Mouse (Mus musculus) cerebellum, adult 8-10 months (tissue): Measurements from ENCODE around the gene Lmcd1.
A peak's percentile ranks its signal among the peaks of the same experiment; 100 is the strongest.

Experiments used
- DNase-seq: peaks from one replicate; pipeline ENCODE4 v3.0.0; 2022

Gene Lmcd1

DNA sequence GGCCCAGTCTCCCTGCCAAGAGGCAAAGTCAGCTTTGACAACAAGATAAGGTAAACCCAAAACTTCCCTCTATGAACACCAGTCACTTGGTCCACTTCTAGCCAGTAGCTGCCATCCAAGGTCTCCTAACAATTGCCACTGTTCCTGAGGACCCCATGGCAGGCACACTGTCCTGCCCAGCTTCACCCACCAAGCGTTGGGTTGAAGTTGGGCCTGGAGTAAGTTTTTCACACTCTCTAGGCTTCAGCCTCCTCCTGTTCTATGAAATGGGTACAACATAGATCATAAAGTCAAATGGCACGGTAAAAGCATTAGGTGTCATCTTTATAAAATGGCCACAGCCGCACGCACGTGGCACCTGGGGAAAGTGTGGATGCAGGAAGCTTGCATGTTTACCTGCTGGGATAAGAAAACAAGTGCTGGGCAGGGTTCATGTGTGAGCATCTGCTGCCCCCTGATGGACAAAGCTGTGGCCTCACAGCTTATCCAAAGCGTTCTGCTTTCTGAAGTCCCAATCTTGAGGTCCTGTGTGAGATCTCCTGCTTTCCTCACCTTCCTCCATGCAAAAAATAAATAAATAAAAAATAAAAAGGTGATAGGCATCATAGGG, 88.9 kb downstream of the Lmcd1 start:
- DNase-seq: peak; percentile 29

DNA sequence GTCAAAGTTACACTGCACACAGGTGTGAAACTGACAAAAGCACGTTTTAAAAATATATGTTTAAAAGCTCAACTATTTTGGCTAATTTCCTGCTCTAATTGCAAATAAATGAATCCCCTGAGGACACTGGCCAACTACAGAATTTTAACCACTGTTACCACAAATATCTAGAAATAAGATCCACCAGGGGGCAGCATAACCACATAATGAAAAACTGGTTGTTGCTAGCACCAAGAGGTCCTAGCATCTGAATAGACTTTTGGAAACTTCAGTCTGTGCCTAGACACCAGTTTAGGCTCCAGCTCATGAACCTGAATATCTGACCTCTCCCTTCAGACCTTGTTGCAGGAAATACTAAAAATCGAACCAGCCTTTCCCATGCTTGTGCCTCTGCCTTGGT, 91.0 kb downstream of the Lmcd1 start:
- peak; percentile 13 for DNase-seq

DNA sequence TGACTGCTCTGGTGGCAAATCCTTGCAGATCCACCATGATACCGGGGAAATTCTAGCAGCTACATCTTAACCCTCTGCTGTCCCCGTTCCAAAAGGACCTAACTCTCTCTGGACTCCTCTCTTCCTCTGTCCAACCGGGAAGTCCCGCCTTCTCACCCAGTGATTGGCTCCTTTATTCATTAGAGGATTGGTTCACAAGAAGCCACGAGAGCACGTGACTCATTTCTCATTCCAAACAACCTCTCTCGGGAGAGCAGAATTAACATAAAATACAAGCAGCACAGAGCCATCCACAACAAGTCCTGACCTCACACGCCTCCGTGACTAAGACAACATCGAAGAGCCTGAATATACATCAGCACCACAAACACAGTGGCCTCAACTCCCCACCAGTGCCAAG, 91.7 kb downstream of the Lmcd1 start:
- DNase-seq: no peak

DNA sequence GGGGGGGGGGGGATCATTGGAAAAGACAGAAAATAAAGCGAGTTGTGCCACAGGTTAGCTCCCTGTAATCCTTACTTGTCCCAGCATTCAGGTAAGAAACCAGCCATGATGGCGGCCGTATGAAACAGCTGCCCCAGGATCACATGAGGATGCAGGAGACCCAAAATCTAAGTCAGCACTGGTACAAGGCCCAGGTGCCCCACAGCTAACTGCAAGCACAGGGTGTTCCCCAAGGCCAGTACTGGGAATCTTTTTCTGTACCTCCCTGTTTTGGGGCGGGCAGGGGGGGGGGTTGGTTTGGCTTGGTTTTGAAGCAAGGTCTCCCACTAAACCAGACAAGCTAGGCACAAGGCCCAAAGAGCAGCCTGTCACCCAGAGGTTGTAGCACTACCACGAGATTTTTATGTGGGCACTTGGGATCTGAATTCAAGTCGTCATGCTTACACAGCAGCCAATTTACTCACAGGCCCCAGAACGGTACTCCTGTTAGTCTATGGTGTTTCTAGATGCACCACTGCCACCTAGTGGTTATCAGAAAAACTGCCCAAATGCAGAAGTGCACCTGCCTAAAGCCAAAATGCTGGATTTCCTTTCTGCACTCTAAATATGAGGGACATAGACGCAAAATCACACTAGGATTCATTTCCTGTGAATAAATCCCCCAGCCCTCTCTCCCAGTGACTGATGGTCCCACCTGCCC, 100.5 kb downstream of the Lmcd1 start:
- peak; percentile 17 for DNase-seq

DNA sequence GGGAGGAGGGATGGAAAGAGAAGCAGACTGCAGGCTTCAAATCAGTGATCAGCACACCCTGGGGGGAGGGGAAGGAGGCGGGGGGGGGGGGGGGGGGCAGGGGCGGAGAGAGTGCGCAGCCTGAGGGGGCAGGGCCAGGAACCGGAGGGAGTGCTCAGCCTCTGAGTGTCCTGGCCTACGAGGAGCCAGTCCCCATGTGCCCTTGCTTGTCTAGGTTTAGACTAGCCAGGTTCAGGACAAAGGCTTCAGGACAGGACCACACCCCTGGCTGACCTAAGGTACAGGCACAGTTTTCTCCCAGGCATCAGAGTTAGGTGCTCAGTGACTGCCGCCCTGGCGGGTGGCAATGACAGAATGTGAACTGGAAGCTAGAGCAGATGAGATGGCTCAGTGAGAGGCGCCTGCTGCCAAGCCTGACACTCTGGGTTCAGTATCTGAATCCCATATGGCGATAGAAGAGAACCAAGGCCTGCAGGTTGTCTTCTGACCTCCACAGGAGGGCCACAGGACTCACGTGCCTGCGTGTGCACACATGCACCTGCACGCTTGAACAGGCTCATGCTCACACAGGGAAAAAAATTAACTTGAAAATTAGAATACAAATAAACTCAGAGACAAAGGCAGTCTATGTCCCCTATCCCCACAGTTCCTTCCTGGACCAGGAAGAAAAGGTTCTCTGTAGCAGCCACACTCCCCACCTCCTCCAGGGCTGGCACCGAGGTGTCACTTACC, 102.3 kb downstream of the Lmcd1 start:
- DNase-seq: no peak

- DNase-seq: no peak
Observed at GRCm38 (mm10) chr6:112379054-112379453, 105.5 kb downstream of the Lmcd1 start.
